Mouse (Mus musculus): ENCODE data around the gene 2310011J03Rik. TPM values are rescaled to one million over a fixed set of nuclear protein-coding genes. Genes with fewer than 3 reads are reported as not detected.

Gene 2310011J03Rik
- total RNA-seq (2021): 10 to 100 TPM; 26.3 to 26.9 TPM
- long read RNA-seq, experiment 1, transcript 2310011J03Rik-201 (2 exons, 1,649 nt): major isoform, 36 of 37 reads
- long read RNA-seq, experiment 1, partial matches to known transcripts: 0 of 37 reads
- long read RNA-seq, experiment 1, other reads (novel, unspliced or antisense): 1 of 37 reads
- long read RNA-seq, experiment 2, transcript 2310011J03Rik-201 (2 exons, 1,649 nt): major isoform, 15 of 17 reads
- long read RNA-seq, experiment 2, partial matches to known transcripts: 0 of 17 reads
- long read RNA-seq, experiment 2, other reads (novel, unspliced or antisense): 2 of 17 reads

DNA sequence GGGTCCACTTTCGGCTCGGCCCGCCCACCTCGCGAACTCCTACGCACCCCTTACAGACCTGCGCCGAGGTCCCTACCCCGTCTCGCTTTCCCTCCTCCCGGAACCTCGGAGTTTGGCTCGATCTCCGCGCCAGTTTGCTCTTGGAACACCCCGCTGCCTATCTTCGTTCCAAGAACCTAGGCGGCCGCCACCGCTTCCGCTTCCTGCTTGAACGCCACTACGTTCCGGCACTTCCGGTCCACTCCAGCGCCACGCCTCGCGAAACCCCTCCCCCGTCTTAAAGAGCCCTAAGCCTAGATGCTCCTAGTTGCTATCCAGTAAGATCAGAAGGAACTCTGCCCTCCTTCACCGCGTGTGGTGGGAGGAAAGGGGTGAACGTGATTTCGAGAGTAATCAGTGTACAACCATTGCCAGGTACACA, at the start of gene 2310011J03Rik:
Gene 2310011J03Rik, minus strand, starts transcription at position 198 of the 421 bp plus-strand sequence.
- TF ChIP-seq CTCF (IDR thresholded peaks at IDR 0.05): no peak
- intact Hi-C loops (cut with DNase I): no loop called here
- peak within 1 kb of the TSS; percentile 56 for H3K4me3 ChIP-seq
- peak; percentile 89 to 90 for DNase-seq (ENCODE audit: extremely low spot score in 1 of 2, low spot score in 2 of 2)
- H3K27ac ChIP-seq: peak within 1 kb of the TSS; percentile 73

DNA sequence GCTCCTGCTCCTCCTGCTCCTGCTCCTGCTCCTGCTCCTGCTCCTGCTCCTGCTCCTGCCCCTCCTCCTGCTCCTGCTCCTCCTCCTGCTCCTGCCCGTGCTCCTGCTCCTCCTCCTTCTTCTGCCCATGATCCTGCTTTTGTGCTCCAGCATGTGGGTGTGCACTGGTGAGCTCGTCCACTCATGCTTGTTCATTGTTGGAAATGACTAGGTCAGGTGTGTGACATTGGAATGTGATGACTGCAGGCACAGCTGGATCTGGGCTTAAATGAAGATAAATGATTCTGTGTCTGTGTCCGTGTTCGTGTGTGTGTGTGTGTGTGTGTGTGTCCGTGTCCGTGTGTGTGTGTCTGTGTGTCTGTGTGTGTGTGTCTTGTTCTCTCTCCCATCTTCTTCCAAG, 48.1 kb upstream of the 2310011J03Rik start:
- H3K27ac ChIP-seq: no peak overlapping the region
- intact Hi-C loops (cut with DNase I): no loop called here
- no peak for DNase-seq (ENCODE audit: extremely low spot score in 1 of 2, low spot score in 2 of 2)
- TF ChIP-seq CTCF (IDR thresholded peaks at IDR 0.05): no peak
- no peak overlapping the region for H3K4me3 ChIP-seq

DNA sequence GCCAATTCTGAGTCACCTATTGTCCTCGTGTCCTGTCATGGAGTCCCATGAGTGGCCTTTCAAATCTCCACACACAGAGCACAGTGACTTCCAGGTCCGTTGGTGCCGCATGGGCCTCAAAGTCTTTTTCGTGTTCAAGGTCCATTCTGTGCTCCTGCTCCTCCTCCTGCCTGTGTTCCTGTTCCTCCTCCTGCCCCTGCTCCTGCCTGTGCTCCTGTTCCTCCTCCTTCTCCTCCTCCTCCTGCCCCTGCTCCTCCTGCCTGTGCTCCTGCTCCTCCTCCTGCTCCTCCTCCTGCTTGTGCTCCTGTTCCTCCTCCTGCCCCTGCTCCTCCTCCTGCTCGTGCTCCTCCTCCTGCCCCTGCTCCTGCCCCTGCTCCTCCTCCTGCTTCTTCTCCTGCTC, 47.6 kb upstream of the 2310011J03Rik start:
- Histone ChIP-seq H3K4me3 (no peak overlapping the region), H3K27ac (no peak overlapping the region)
- no peak for TF ChIP-seq CTCF (IDR thresholded peaks at IDR 0.05)
- no peak for DNase-seq (ENCODE audit: extremely low spot score in 1 of 2, low spot score in 2 of 2)
- intact Hi-C loops (cut with DNase I): no loop called here

DNA sequence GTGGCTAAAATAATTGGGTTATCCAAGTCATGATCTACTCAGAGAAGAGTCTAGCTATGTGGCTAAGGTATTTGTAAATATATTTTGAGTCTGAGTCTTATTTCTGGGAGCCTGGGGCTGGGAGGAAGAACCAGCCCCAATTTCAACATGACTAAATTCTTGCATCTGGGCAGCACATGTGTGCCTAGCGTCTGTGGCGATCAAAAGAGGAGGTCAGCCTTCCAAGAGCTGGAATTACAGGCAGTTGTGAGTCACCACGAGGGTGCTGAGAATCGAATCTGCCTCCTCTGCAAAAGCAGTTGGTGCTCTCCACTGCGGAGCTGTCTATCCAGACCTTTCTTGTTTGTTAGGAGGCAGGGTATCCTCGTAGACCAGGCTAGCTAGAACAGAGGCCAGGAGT, 45.4 kb upstream of the 2310011J03Rik start:
- intact Hi-C loops (cut with DNase I): no loop called here
- Histone ChIP-seq H3K4me3 (no peak overlapping the region), H3K27ac (no peak overlapping the region)
- DNase-seq (ENCODE audit: extremely low spot score in 1 of 2, low spot score in 2 of 2): no peak
- no peak for TF ChIP-seq CTCF (IDR thresholded peaks at IDR 0.05)

DNA sequence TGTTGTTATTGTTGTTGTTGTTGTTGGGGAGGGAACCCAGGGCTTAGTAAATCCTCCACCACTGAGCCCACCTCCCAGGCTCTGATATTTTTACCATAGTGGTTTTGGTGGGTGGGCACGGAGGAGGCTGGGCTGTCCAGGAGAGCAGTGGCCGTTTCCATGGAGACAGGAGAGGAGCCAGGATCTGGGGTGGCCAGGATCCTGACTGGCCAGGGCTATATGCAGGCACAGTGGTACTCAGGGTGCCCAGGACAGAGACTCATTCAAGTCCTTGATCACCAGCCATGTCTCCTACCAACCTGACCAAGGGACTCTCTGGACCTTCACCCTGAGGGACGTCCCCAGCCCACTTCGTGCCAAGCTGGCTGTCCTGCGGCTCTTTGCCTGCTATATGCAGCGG, 43.4 kb upstream of the 2310011J03Rik start:
- Histone ChIP-seq H3K4me3 (no peak overlapping the region), H3K27ac (no peak overlapping the region)
- intact Hi-C loops (cut with DNase I): no loop called here
- no peak for DNase-seq (ENCODE audit: extremely low spot score in 1 of 2, low spot score in 2 of 2)
- TF ChIP-seq CTCF (IDR thresholded peaks at IDR 0.05): no peak

DNA sequence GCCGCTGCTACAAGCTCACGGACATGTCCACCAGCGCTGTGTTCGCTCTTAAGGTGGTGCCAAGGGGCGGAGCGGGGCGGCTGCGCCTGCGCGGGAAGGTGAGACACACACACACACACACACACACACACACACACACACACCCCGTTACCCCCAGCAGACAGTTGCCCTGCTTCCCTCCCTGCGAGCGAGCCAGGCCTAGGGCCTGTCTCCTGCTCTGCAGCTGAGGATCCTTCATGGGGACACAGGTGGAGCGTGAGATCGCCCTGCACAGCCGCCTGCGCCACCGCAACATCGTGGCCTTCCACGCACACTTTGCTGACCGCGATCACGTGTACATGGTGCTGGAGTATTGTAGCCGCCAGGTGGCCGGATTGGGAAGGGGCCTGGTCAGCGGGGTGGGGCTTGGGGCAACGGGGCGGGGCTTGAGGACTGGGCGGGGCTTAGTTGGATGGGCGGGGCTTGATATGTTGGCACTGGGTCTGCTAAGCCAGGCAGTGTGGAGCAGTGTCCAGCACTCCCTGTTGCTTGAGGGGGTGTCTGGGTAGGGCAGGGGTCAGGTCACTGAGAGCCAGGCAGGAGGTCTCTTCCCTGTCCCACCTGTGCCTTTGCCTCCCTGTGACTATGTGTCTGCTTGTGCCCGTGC, 37.8 kb upstream of the 2310011J03Rik start:
- intact Hi-C loops (cut with DNase I): loop anchor here (2.0 kb wide), 1 partner anchor 13 kb away; no protein-coding TSS in a partner anchor
- DNase-seq (ENCODE audit: extremely low spot score in 1 of 2, low spot score in 2 of 2): no peak
- no peak for TF ChIP-seq CTCF (IDR thresholded peaks at IDR 0.05)
- H3K27ac ChIP-seq: no peak overlapping the region
- 0 out of 2 replicates have a peak overlapping the region, but pooled peaks have one; percentile 22 for H3K4me3 ChIP-seq

DNA sequence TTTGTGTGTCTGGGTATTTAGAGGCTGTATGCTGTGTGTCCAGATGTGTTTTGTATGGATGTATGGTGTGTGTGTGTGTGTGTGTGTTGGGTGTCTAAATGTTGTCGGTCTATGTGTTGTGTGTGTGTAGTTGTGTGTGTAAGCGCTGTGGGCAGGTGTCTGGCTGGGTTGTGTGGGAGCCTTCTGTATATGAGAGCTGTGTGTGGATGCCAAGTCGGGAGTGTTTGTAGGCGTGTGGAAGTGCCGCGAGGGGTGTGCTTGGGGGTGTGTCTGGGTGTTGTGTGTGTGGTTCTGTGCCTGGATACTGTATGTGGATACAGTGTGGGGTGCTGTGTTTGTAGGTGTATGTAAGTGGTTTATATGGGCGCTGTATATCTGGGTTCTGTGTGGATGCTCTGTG, 37.0 kb upstream of the 2310011J03Rik start:
- intact Hi-C loops (cut with DNase I): loop anchor here (2.0 kb wide), 1 partner anchor 13 kb away; no protein-coding TSS in a partner anchor
- TF ChIP-seq CTCF (IDR thresholded peaks at IDR 0.05): no peak
- no peak overlapping the region for H3K27ac ChIP-seq
- no peak for DNase-seq (ENCODE audit: extremely low spot score in 1 of 2, low spot score in 2 of 2)
- peak overlapping the region; percentile 50 for H3K4me3 ChIP-seq

DNA sequence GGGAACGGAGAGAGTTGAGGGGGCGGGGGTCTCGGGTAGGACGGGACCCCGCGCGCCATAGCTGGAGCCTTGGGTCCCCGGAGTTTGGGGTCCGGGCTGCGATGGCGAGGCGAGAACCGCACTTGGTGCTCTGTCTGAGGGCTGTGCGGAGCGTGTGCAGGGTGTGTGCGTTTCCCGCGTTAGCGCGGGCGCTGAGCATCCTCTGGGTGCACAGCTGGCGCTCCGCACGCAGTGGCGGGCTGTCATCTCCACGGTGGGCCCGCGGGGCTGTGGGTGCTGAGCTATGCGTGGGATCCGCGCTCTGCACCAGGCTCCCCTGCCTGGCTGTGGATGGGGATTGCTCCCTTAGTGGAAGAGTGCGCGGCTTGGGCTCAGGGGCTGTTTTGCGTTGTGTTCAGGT, 36.4 kb upstream of the 2310011J03Rik start:
- intact Hi-C loops (cut with DNase I): loop anchor here (2.0 kb wide), 1 partner anchor 14 kb away; no protein-coding TSS in a partner anchor
- TF ChIP-seq CTCF (IDR thresholded peaks at IDR 0.05): no peak

DNA sequence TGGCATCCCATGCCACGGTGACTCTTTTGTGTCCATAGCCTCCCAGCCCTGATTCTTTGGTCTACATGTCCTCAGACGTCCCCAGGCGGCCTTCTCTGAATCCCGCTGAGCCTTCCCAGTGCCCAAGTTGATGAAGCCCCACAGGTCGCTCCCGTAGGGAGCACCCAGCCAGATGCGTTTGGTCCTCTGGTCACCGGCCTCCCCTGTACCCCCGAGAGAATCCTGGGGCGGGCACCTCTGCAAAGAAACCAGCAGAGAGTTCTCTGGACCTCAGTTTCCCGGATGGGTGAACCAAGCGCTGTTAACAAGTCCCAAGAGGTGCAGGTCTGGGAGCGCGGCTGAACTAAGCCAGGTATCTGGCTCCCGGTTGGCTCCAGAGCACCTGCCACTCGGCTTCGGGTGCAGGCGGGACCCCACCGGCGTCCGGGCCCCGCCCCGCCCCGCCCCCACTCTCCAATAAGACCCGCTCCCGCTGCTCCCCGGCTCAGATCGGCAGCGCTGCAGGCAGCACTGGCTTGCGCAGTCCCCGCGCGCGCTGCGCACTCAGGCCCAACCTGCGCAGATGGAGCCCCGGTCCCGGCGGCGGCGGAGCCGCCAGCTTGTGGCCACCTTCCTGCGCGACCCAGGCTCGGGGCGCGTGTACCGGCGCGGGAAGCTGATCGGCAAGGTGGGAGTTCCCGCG, 35.8 kb upstream of the 2310011J03Rik start, which contains the start of gene Plk5:
Gene Plk5, plus strand, starts transcription at position 459 of the 682 bp plus-strand sequence.
- Histone ChIP-seq H3K4me3 (peak within 1 kb of the TSS; percentile 50), H3K27ac (peak within 1 kb of the TSS; percentile 40)
- intact Hi-C loops (cut with DNase I): loop anchor here (2.0 kb wide), 1 partner anchor 15 kb away; no protein-coding TSS in a partner anchor
- DNase-seq (ENCODE audit: extremely low spot score in 1 of 2, low spot score in 2 of 2): peak in 1 of 2 experiments; percentile 49
- no peak for TF ChIP-seq CTCF (IDR thresholded peaks at IDR 0.05)

More for the DNA sequence above, 36.4 kb upstream of the 2310011J03Rik start:
- H3K4me3 ChIP-seq: peak overlapping the region; percentile 50
- peak in 1 of 2 experiments; percentile 31 for DNase-seq (ENCODE audit: extremely low spot score in 1 of 2, low spot score in 2 of 2)
- peak overlapping the region; percentile 40; the same call in 1 of the 2 replicates for H3K27ac ChIP-seq

DNA sequence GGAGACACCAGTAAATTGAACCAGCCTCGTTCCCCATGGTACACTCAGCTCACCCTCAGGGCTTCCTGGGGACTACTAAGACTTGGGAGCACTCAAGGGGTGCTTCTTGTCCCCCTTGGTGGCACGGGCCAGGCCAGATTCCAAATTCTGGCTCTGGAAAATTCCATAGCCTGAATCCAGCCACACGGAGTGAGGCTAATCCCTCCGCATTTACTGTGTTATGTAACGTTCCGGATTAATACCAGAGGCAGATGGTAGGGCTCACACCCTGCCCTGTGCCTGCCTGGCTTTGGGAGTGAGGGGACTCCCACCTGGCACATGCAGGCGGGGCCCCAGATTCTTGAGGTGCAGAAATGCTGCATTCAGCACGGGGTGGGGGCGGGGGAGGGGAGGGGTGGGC, 35.1 kb upstream of the 2310011J03Rik start:
- Histone ChIP-seq H3K27ac (peak overlapping the region; percentile 40), H3K4me3 (no peak overlapping the region)
- TF ChIP-seq CTCF (IDR thresholded peaks at IDR 0.05): no peak
- DNase-seq (ENCODE audit: extremely low spot score in 1 of 2, low spot score in 2 of 2): no peak
- intact Hi-C loops (cut with DNase I): no loop called here

DNA sequence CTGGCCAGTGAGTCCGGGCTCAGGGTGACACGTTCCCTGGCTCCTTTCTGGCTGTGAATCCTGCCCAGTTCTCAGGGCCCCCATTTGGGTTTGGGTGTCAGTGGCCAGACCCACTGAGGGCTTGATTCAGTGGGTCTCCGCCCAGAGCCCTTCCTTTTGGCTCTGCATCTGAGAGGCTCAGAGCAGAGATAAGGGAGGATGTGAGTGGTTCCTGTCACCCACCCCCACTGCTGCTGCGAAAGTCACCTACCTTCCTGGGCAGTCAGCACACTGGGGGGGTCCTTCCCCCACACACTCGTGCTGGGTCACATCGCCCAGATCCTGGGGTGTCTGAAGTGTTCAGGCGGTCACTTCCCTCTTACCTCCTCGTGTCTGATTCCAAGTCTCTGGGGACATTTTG, 32.4 kb upstream of the 2310011J03Rik start:
- TF ChIP-seq CTCF (IDR thresholded peaks at IDR 0.05): no peak
- intact Hi-C loops (cut with DNase I): no loop called here
- DNase-seq (ENCODE audit: extremely low spot score in 1 of 2, low spot score in 2 of 2): no peak
- H3K4me3 ChIP-seq: no peak overlapping the region
- no peak overlapping the region for H3K27ac ChIP-seq

DNA sequence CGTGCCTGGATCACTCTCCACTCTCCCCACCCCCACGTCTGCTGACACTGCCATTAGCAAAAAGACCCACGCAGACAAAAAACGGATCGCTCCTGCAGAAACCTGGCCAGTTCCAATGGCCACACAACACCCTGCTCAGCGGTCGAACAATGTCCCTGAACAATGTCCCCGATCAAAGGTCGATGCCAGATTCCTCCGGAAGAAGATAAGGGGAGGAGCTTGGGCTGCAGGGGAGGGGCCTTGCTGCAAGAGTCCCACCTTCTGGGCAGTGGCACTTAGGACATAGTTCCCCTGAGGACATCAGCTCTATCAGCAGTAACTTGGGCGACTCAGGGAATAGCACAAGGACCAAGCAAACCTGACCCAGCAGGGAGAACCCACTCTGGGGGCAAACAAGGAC, 31.6 kb upstream of the 2310011J03Rik start:
- intact Hi-C loops (cut with DNase I): loop anchor here (2.0 kb wide), 1 partner anchor 23 kb away; no protein-coding TSS in a partner anchor
- no peak for TF ChIP-seq CTCF (IDR thresholded peaks at IDR 0.05)
- no peak for DNase-seq (ENCODE audit: extremely low spot score in 1 of 2, low spot score in 2 of 2)

More for the DNA sequence above, 31.6 kb upstream of the 2310011J03Rik start:
- H3K27ac ChIP-seq: no peak overlapping the region
- H3K4me3 ChIP-seq: no peak overlapping the region
